Mouse (Mus musculus) c-Kit-negative CD71-positive TER-119-positive erythroid progenitor cells, embryonic 14.5 days (primary cell): ENCODE measurements around the gene Irs3.

Experiments used
- DNase-seq: peaks from one replicate; pipeline ENCODE4 v3.0.0-alpha.2; 2013; ENCODE audit warnings: low read depth, low spot score

Irs3 gene

DNA sequence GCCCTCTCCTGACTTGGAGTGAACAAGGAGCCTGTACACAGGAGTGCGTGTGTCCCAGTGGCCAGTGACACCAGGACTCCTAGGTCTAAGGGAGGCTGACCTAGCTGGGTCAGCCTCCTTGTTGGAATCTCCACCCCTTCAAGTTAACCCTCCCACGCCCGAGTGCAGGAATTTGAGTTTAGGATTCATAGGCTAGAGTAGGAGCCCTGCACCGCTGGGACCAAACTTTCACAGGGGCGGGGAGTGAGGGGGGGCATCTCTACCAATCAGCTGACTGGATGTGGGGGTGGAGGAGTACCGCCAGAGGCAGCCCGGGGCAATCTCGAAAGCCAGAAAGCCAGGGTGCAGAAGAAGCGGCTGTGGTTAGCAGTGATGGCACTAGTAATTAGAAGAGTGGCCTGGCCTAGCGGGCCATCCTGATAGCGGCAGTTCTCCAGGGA is at the start of gene Irs3:
Gene Irs3 (minus strand): TSS at position 63 of the 440 bp plus-strand sequence.
- DNase-seq: no peak

- DNase-seq: no peak
Observed at GRCm38 (mm10) chr5:137694796-137695195, 49.3 kb upstream of the Irs3 start.

- DNase-seq: no peak
Observed at GRCm38 (mm10) chr5:137691881-137692280, 46.4 kb upstream of the Irs3 start.

- DNase-seq: no peak
Observed at GRCm38 (mm10) chr5:137690531-137690930, 45.0 kb upstream of the Irs3 start.

- no peak for DNase-seq
Observed at GRCm38 (mm10) chr5:137689974-137690373, 44.5 kb upstream of the Irs3 start.

GRCm38 (mm10) chr5:137686127-137686790 is 40.7 kb upstream of the Irs3 start:
- DNase-seq: peak; percentile 88

- no peak for DNase-seq
Observed at GRCm38 (mm10) chr5:137685653-137686052, 40.1 kb upstream of the Irs3 start.

DNA sequence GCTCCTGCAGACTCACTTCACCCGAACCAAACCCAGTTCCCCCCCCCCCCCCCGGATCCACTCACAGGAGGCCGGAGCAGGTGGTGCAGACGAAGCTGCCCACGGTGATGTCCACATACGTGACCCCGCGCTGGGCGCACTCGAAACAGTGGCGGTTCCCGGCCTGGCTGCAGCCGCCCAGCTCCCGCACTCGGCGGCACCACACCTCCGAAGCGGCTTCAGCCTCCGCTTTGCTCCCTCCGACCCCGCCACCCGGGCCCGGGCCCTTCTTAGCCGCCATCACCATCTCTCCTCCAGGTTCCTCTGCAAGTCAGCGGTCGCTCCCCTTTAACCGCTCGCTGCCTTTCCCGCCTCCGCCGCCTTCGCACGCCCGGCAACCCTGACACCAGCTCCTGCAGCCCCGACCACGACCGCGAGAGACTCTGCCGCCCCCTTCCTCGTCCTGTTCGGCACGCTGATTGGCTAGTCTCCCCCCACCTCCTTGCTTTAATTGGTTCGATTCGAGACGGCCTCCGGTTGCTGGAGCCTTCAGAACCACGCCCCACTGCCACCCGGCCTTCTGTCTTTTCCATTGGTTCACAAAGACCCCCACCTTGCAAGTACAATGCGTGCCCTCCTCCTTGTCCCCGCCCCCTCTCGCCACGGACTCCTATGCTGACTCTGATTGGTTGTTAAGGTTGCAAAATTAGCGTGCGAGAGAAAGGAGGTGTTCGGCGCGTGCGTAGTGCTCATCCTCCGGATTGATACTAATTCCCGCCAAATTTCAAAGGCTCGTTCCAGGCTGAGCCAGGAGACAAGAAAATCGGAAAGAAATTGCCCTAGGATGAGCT is 39.0 kb upstream of the Irs3 start, which contains the start of gene Agfg2:
Gene Agfg2 (minus strand): TSS at position 433 of the 830 bp plus-strand sequence.
- DNase-seq: peak; percentile 98

- no peak for DNase-seq
Observed at GRCm38 (mm10) chr5:137683388-137684293, 38.1 kb upstream of the Irs3 start.

DNA sequence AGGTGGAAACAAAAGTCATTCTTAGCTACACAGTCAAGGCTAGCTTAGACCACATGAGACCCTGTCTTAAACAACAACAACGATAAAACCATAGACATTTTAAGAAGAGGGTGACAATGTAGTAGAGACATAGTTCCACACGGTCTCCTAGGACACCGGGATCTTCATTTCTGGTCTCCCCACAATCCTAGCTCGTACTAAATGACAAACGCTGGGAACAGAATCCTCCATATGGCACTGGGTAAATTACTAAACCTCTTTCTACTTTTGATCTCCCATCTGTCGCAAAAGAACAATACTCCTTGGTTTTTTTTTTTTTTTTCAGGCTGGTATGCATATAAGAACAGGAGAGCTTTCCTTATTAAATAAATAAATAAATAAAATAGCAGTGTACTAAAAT is 37.0 kb upstream of the Irs3 start:
- no peak for DNase-seq

- DNase-seq: no peak
Observed at GRCm38 (mm10) chr5:137679726-137680125, 34.2 kb upstream of the Irs3 start.

DNA sequence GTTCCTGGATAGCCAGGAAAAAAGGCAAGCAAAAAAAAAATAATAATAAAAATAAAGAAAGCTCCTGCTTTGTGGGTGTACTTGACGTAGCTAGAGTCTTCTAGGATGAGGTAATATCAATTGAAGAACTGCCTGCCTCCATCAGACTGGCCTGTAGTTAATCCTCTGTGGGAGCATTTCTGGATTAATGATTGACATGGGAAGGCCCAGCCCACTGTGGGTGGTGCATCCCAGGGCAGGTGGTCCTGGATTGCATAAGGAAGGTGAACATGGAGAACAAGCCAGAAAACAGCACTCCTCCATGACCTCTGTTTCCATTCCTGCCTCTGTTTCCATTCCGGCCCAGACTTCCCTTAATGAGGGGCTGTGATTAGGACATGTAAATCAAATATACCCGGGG is 33.2 kb upstream of the Irs3 start:
- no peak for DNase-seq

- DNase-seq: no peak
Observed at GRCm38 (mm10) chr5:137677859-137678258, 32.3 kb upstream of the Irs3 start.

GRCm38 (mm10) chr5:137674786-137675185 is 29.3 kb upstream of the Irs3 start:
- no peak for DNase-seq

DNA sequence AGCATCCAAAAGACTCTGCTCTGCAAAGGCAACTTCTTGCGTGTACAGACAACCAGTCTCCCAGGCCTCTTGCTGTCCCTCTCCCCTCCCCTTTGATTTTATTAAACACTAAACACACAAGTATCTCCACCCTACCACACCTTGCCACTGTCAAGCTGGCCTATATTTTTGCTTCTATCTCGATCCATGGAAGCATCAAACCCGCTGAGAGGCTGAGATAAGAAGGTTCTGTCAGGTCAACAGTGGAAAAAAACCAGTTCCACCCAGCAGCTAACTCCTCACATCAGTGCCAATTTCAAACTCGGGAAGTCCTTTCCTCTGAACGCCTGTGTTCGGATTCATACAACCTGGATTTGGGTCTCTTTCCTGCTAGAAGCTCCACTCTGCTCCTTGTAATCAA is 27.5 kb upstream of the Irs3 start:
- no peak for DNase-seq

DNA sequence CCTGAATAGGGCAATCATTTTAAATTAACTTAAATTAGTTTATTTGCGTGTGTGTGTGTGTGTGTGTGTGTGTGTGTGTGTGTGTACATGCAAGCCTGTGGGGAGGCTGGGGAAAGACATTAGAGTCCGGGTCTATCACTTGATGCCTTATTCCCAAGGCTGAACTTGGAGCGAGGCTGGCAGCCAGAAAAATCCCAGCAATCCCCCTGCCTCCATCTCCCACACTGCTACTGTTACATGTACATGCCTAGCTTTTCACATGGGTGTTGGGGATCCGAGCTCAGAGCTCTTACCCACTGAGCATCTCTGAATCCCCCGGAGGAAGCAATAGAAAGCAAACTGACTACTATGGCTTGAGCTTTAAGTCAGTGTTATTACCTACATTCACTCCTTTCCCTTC is 26.8 kb upstream of the Irs3 start:
- no peak for DNase-seq

DNA sequence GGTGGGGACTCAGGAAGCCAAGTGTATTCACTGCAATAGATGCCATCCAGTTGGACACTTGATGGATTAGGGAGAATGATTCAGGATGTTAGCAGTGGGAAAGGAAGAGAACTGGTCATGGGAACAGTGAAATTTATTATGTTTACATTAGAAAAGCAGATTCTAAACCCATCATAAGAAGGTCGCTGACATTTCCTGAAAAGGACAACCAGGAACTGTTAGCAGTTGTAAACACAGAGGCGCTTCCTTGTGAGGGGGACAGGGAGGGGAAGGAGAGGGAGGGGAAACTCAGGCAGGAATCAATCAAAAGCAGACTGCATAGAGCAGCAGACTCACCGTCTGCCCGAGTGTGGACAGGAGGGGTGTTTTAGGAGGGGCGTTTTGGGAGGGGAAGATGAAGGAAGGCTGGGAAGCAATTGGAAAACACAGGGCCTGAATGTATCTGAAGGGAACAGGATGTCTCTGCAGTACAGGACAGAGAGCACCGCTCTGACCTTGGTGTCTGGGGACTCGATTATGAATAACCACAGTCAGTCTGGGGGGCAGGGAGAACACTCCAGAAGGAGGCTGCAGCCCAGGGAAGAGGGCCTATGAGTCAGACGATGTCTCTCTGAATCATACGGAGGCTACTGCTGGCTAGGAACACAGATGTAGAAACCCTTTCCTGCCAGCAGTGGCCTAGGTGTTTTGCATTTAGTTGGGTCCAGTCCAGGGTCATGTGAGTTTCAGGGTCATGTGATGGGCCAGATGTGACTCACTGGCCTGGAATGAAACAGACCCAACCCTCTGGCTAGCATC is 26.1 kb upstream of the Irs3 start:
- no peak for DNase-seq

DNA sequence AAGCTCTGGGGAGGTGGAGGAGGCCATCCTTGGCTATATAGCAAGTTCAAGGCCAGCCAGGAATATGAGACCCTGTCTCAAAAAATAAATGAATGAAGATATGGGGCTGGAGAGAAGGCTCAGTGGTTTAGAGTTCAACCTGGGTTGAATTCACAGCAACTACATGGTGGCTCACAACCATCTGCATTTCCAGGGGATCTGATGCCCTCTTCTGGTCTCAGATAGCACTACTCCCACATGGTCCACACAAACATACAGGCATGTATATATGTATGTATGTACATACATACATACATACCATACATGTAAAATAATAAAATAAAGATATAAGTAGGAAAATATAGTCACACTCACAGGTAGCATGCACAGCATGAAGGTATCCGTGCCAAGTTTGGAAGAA is 24.7 kb upstream of the Irs3 start:
- no peak for DNase-seq

DNA sequence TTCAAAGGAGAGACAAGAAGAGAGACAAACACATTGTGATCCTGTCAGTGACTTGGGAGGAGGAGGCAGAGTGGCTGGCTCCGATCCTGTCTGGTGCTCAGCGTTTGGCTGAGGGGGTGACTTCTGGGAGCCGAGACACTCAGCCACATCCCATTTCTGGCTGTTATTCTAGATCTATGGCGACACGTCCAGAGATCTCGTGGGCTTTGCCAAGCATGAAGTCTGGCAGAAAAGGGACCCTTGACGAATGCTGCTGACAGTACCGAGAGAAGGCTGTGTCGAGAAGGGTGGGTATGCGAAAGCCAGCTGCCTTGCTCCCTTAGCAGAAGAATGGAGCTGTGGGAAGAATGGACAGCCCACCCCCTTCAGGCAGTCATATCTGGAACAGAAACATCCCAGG is 23.5 kb upstream of the Irs3 start:
- no peak for DNase-seq

DNA sequence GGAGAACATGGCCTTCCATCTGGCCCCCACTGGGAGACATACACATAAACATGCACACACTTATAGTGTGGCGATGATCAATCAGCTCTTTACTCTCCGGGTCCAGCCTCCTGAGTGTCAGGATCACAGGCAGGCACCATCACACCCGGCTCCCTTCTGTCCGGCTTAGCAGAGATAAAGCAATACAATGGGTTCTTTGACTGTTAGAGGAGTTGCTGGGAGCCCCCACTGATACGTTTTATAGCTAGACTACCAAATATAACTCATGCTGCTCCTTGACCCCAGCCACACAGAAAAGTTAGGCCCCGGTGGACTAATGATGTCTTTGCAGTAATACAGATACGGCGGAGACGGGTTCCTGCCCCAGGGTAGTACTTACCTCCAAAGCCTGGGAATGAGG is 17.5 kb upstream of the Irs3 start:
- no peak for DNase-seq

DNA sequence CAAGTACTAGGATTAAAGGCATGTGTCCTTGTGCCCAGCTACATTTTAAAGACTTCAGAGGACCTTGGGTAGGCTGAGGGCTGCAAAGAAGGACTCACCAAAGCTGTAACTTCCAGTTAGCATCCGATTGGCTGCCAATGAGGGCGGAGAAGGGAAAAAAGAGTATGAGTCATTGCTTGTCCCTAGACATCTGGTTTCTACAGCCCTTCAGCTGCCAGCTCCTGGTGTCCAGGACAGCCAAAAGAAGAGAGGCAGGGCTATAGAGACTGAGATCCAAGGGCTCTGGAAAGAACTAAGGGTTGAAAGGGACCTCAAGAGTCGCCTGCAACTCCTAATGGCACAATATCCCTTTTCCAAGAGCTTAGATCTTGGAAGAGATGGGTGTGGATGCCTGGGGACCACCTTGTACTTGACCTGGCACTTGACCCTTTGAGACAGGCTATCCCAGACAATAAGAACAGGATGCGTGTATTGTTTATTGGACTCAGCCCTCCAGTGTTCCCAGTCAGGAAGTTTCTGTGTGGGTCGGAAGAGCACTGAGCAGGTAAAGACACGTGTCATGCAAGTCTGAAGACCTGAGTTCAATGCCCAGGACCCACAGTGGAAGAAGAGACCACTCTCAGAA is 14.7 kb upstream of the Irs3 start:
- DNase-seq: no peak
